In the genomic region with DNA sequence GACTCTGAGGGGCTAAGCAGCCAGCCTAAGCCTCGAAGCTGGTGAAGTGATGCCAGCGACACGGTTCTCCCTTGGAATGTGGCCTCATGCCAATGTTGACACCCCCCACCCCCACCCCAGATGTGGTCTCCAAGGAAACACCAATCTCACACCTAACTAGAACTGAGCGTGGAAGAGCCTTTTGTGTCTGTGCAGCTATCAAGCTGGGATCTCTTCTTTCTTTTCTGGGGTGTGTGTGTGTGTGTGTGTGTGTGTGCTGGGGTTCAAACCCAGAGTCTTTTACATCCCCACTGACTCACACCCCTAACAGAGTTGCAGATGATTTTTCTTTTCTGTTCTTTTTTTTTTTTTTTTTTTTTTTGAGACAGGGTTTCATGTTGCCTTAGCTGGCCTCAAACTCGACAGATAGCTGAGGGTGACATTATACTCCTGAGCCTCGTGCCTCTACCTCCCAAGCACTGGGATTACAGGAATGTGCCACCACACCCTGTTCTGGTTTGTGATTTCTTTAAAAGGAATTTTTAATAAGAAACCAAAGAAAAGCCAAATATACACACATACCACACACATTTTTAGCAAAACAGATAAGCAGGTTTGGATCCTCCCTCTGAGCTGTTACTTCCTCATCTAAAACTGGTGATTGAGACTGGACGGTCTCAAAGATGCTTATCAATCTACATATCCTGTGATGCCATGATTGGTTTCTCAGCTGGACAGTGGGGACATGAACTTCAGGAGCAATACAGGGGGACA, we compare ENCODE assay signal across 9 mouse cellular contexts. TPM values are rescaled to one million over a fixed set of nuclear protein-coding genes. Genes with fewer than 3 reads are reported as not detected.
DNase-seq lines count a peak whose midpoint lies in the region; ATAC-seq and TF ChIP-seq lines count a peak whose summit lies in the region.
"Had no signal": no experiment of that assay in that cellular context is flagged by ENCODE, and none has a peak within 500 bp of the region (broad histone marks: within the 10 kb centered on the region; RNA-seq: fewer than 3 reads in every experiment).

No protein-coding gene starts in this region.

- peaks cover 41% of the 10 kb centered on the region for H3K4me1 ChIP-seq in kidney, embryonic 16.5 days (ENCODE audit: insufficient read depth, low read length)
- H3K4me1 ChIP-seq in CH12.LX (ENCODE audit: control insufficient read depth in 1 of 2, insufficient read depth in 2 of 2): peaks cover 38 to 90% of the 10 kb centered on the region in 2 experiments
- peaks cover 65% of the 10 kb centered on the region for H3K4me1 ChIP-seq in embryonic facial prominence, embryonic 15.5 days
- H3K4me1 ChIP-seq in liver, postnatal 0 days (ENCODE audit: insufficient read depth): peaks cover 77% of the 10 kb centered on the region

- intact Hi-C loops in left cerebral cortex, postnatal 14 days (cut with DNase I): no loop called here

- no peak for ATAC-seq in kidney, embryonic 16.5 days (ENCODE audit: low FRiP score, low TSS enrichment)
- ATAC-seq in embryonic facial prominence, embryonic 15.5 days (ENCODE audit: insufficient number of reproducible peaks, low FRiP score, low TSS enrichment, low read depth): no peak
- ATAC-seq in liver, postnatal 0 days: no peak

- H3K79me2 ChIP-seq in CH12.LX (replicated peaks; ENCODE audit: control insufficient read depth, extremely low read depth, insufficient read depth, poor library complexity, severe bottlenecking): no peaks in the 10 kb centered on the region

- no peaks in the 10 kb centered on the region for H3K9me3 ChIP-seq in kidney, embryonic 16.5 days (ENCODE audit: low read length)
- no peaks in the 10 kb centered on the region for H3K9me3 ChIP-seq in CH12.LX (replicated peaks; ENCODE audit: low read length)
- no peaks in the 10 kb centered on the region for H3K9me3 ChIP-seq in embryonic facial prominence, embryonic 15.5 days (replicated peaks)
- no peaks in the 10 kb centered on the region for H3K9me3 ChIP-seq in liver, postnatal 0 days (ENCODE audit: low read length)

- no peak for TF ChIP-seq RAD21 in CH12.LX (IDR thresholded peaks at IDR 0.05; ENCODE audit: low read depth, low read length)

- TF ChIP-seq EP300 in CH12.LX (IDR thresholded peaks at IDR 0.05; ENCODE audit: low read length): peak; percentile 74
- TF ChIP-seq EP300 in liver, postnatal 0 days (IDR thresholded peaks at IDR 0.05; ENCODE audit: low read depth): no peak

- TF ChIP-seq POLR2A in CH12.LX (IDR thresholded peaks at IDR 0.05; ENCODE audit: low read depth, low read length): peak; percentile 53

- no peak overlapping the region for H3K4me3 ChIP-seq in kidney, embryonic 16.5 days (ENCODE audit: low read length)
- no peak overlapping the region for H3K4me3 ChIP-seq in CH12.LX (replicated peaks in 1 of 3; ENCODE audit: low read depth in 2 of 3, low read length in 2 of 3, poor library complexity in 1 of 3)
- no peak overlapping the region for H3K4me3 ChIP-seq in embryonic facial prominence, embryonic 15.5 days (replicated peaks)
- H3K4me3 ChIP-seq in liver, postnatal 0 days (ENCODE audit: low read depth, low read length): no peak overlapping the region

- DNase-seq in kidney, postnatal 4 days: no peak
- DNase-seq in CH12.LX (ENCODE audit: extremely low read depth): no peak
- no peak for DNase-seq in liver, postnatal 0 days
- DNase-seq in left cerebral cortex, postnatal 14 days (ENCODE audit: low spot score in 2 of 2): no peak
- no peak for DNase-seq in adrenal gland, postnatal 4 days (ENCODE audit: low spot score in 2 of 2)
- DNase-seq in cerebellum, adult 18-20 months: no peak

- in situ Hi-C loops in CH12.LX (cut with MboI; ENCODE audit: low pct_ligation_motif_present, low pct_unique_long_range_greater_than_20kb, low sequenced_read_pairs): no loop called here

- no peak for TF ChIP-seq CTCF in CH12.LX (conservative IDR thresholded peaks at IDR 0.05 in 1 of 2, IDR thresholded peaks at IDR 0.05 in 1 of 2; ENCODE audit: low read depth in 2 of 2, low read length in 2 of 2)
- no peak for TF ChIP-seq CTCF in liver, postnatal 0 days (IDR thresholded peaks at IDR 0.05; ENCODE audit: low read depth)

- H3K27ac ChIP-seq in kidney, embryonic 16.5 days (ENCODE audit: low read length): peak overlapping the region; percentile 96
- peak overlapping the region; percentile 93 for H3K27ac ChIP-seq in CH12.LX (ENCODE audit: insufficient read depth, low read depth)
- H3K27ac ChIP-seq in embryonic facial prominence, embryonic 15.5 days (replicated peaks): peak overlapping the region; percentile 89
- H3K27ac ChIP-seq in liver, postnatal 0 days (ENCODE audit: low read depth): peak overlapping the region; percentile 80

- no peaks in the 10 kb centered on the region for H3K27me3 ChIP-seq in kidney, embryonic 16.5 days (ENCODE audit: insufficient read depth, low read length)
- H3K27me3 ChIP-seq in CH12.LX (replicated peaks): no peaks in the 10 kb centered on the region
- H3K27me3 ChIP-seq in embryonic facial prominence, embryonic 15.5 days: no peaks in the 10 kb centered on the region
- H3K27me3 ChIP-seq in liver, postnatal 0 days (ENCODE audit: insufficient read depth, low read length): no peaks in the 10 kb centered on the region

- no peaks in the 10 kb centered on the region for H3K36me3 ChIP-seq in kidney, embryonic 16.5 days (ENCODE audit: insufficient read depth, low read length)
- peaks cover 10 to 25% of the 10 kb centered on the region in 2 experiments for H3K36me3 ChIP-seq in CH12.LX (replicated peaks in 1 of 2; ENCODE audit: control insufficient read depth in 1 of 2, insufficient read depth in 1 of 2, low read length in 1 of 2)
- H3K36me3 ChIP-seq in embryonic facial prominence, embryonic 15.5 days: peaks cover 6% of the 10 kb centered on the region; the same call in 1 of the 2 replicates
- H3K36me3 ChIP-seq in liver, postnatal 0 days (replicated peaks; ENCODE audit: insufficient read depth, low read length): peaks cover 20% of the 10 kb centered on the region; the same call in 1 of the 2 replicates

- dilution Hi-C loops in CH12.LX (cut with MboI; ENCODE audit: extremely low pct_ligation_motif_present, extremely low pct_unique_long_range_greater_than_20kb, low sequenced_read_pairs): no loop called here

- H3K4me2 ChIP-seq in kidney, embryonic 16.5 days (replicated peaks; ENCODE audit: low read depth, low read length): no peak overlapping the region
- H3K4me2 ChIP-seq in CH12.LX (ENCODE audit: insufficient read depth, low read depth, poor library complexity, severe bottlenecking): peak overlapping the region; percentile 33
- H3K4me2 ChIP-seq in embryonic facial prominence, embryonic 15.5 days (replicated peaks): no peak overlapping the region
- H3K4me2 ChIP-seq in liver, postnatal 0 days (ENCODE audit: low read depth, low read length): no peak overlapping the region

- WGBS in kidney, embryonic 16.5 days: 28% methylated on average over 7 of the region's 7 CpGs
- 16% methylated on average over 7 of the region's 7 CpGs for WGBS in embryonic facial prominence, embryonic 15.5 days
- 38% methylated on average over 7 of the region's 7 CpGs for WGBS in liver, postnatal 0 days (ENCODE audit: insufficient replicate concordance)

- H3K9ac ChIP-seq in kidney, embryonic 16.5 days (replicated peaks; ENCODE audit: low read length): peak overlapping the region; percentile 47
- peak overlapping the region; percentile 41; the same call in 1 of the 2 replicates for H3K9ac ChIP-seq in CH12.LX (ENCODE audit: insufficient read depth, low read depth)
- no peak overlapping the region for H3K9ac ChIP-seq in embryonic facial prominence, embryonic 15.5 days
- no peak overlapping the region for H3K9ac ChIP-seq in liver, postnatal 0 days (replicated peaks)

TF ChIP-seq in CH12.LX, 34 proteins besides CTCF, POLR2A, EP300 and RAD21 (continues in another document):
- TF ChIP-seq BHLHE40 (IDR thresholded peaks at IDR 0.05; ENCODE audit: low read depth, low read length) (peak; percentile 61), NRF1 (IDR thresholded peaks at IDR 0.05; ENCODE audit: low read depth, low read length) (no peak), MAFK (IDR thresholded peaks at IDR 0.05; ENCODE audit: insufficient replicate concordance, low read length) (no peak), IRF4 (IDR thresholded peaks at IDR 0.05; ENCODE audit: low read depth, low read length) (peak; percentile 70; the same call in 1 of the 2 replicates), ZNF384 (IDR thresholded peaks at IDR 0.05; ENCODE audit: low read depth, low read length) (peak; percentile 97), MEF2A (IDR thresholded peaks at IDR 0.05; ENCODE audit: borderline replicate concordance, low read depth, low read length) (no peak), ETS1 (conservative IDR thresholded peaks at IDR 0.05; ENCODE audit: low read depth, low read length) (peak; percentile 70), MYC (IDR thresholded peaks at IDR 0.05; ENCODE audit: low read depth, low read length) (no peak), TBP (conservative IDR thresholded peaks at IDR 0.05; ENCODE audit: low read depth, low read length) (peak; percentile 70; the same call in 1 of the 2 replicates)

RNA-seq across cellular contexts. Expression of a gene that starts 29.6 kb away (rescaled TPM):
- 18.7 and 19.4 TPM in 2 replicates for polyA plus RNA-seq in kidney, embryonic 16.5 days (2015; fragmentation: Nextera tagmentation; extraction: Ambion mirVana)
- total RNA-seq in CH12.LX (2012; rRNA removed) (13.9 and 16.8 TPM in 2 replicates), CH12.LX (2014; rRNA removed) (7.2 and 7.9 TPM in 2 replicates)
- polyA plus RNA-seq in CH12.LX (2012; ENCODE audit: insufficient read length, low read depth): 33.8 and 37.1 TPM in 2 replicates
- polyA plus RNA-seq in embryonic facial prominence, embryonic 15.5 days (2015; fragmentation: Nextera tagmentation; extraction: Ambion mirVana): 15.0 and 16.0 TPM in 2 replicates
- polyA plus RNA-seq in liver, postnatal 0 days (2015; fragmentation: Nextera tagmentation; extraction: Ambion mirVana): 14.3 and 14.5 TPM in 2 replicates
- 1 to 10 TPM; 6.5 to 9.6 TPM for total RNA-seq in left cerebral cortex, postnatal 14 days (2021)
- total RNA-seq in adrenal gland, postnatal 4 days (2021): 10 to 100 TPM; 44.7 to 45.4 TPM

RNA-seq across cellular contexts. Expression of a gene that starts 30.3 kb away (rescaled TPM):
- polyA plus RNA-seq in kidney, embryonic 16.5 days (2015; fragmentation: Nextera tagmentation; extraction: Ambion mirVana): not detected in 2 replicates
- total RNA-seq in CH12.LX (2012; rRNA removed) (not detected in 2 replicates), CH12.LX (2014; rRNA removed) (not detected in 2 replicates)
- polyA plus RNA-seq in CH12.LX (2012; ENCODE audit: insufficient read length, low read depth): not detected in 2 replicates
- polyA plus RNA-seq in embryonic facial prominence, embryonic 15.5 days (2015; fragmentation: Nextera tagmentation; extraction: Ambion mirVana): 0.32 and 0.51 TPM in 2 replicates
- not detected in 2 replicates for polyA plus RNA-seq in liver, postnatal 0 days (2015; fragmentation: Nextera tagmentation; extraction: Ambion mirVana)
- 1 to 10 TPM; 3.1 TPM for total RNA-seq in left cerebral cortex, postnatal 14 days (2021)
- 1 to 10 TPM; 1.1 to 1.3 TPM for total RNA-seq in adrenal gland, postnatal 4 days (2021)
- total RNA-seq: adrenal gland, postnatal 14 days had no signal

RNA-seq across cellular contexts. Expression of a gene that starts 36.7 kb away (rescaled TPM):
- 15.5 and 16.9 TPM in 2 replicates for polyA plus RNA-seq in kidney, embryonic 16.5 days (2015; fragmentation: Nextera tagmentation; extraction: Ambion mirVana)
- total RNA-seq in CH12.LX (2012; rRNA removed): 12.2 and 15.7 TPM in 2 replicates
- 11.2 and 13.3 TPM in 2 replicates for total RNA-seq in CH12.LX (2014; rRNA removed)
- 12.3 and 14.5 TPM in 2 replicates for polyA plus RNA-seq in CH12.LX (2012; ENCODE audit: insufficient read length, low read depth)
- 10.8 and 11.5 TPM in 2 replicates for polyA plus RNA-seq in embryonic facial prominence, embryonic 15.5 days (2015; fragmentation: Nextera tagmentation; extraction: Ambion mirVana)
- 3.2 and 3.5 TPM in 2 replicates for polyA plus RNA-seq in liver, postnatal 0 days (2015; fragmentation: Nextera tagmentation; extraction: Ambion mirVana)
- total RNA-seq in left cerebral cortex, postnatal 14 days (2021): under 1 TPM; 0.42 to 0.82 TPM
- total RNA-seq in adrenal gland, postnatal 4 days (2021): 1 to 10 TPM; 4.8 to 4.9 TPM

Comparison
In these comparisons a context has a peak if more than half of its experiments do, and no peak if none do; other contexts are left out.
1. H3K9ac ChIP-seq: peak in kidney, embryonic 16.5 days (single experiment) and CH12.LX (single experiment); none in embryonic facial prominence, embryonic 15.5 days (single experiment) and liver, postnatal 0 days (single experiment).
2. Peak in every context shown above with its lines, with median percentiles within 50 percentile points of each other: H3K27ac ChIP-seq.